Mouse (Mus musculus) kidney, embryonic 15.5 days (tissue): ENCODE measurements around the gene Zfp853. TPM values are rescaled to one million over a fixed set of nuclear protein-coding genes. Genes with fewer than 3 reads are reported as not detected.
A peak's percentile ranks its signal among the peaks of the same experiment; 100 is the strongest.

ENCODE experiments used
- ATAC-seq: fragments of 200-750 bp; cut with Nextera tagmentation; replicated peaks from 2 replicates; pipeline ENCODE4 v1.8.0; 2017; ENCODE audit warnings: moderate TSS enrichment; ENCODE audit not compliant: low FRiP score
- H3K27ac ChIP-seq: fragments of 300-500 bp; sonication (generic); 2 replicates; pipeline ENCODE4 v1.5.1; 2015; ENCODE audit warnings: mild to moderate bottlenecking, inconsistent platforms
- H3K27me3 ChIP-seq: fragments of 300-500 bp; sonication (generic); 2 replicates; pipeline ENCODE4 v1.6.1; 2015; ENCODE audit warnings: inconsistent platforms
- H3K36me3 ChIP-seq: fragments of 300-500 bp; sonication (generic); 2 replicates; pipeline ENCODE4 v1.6.1; 2015; ENCODE audit warnings: inconsistent platforms
- H3K4me1 ChIP-seq: fragments of 300-500 bp; sonication (generic); 2 replicates; pipeline ENCODE4 v1.6.1; 2015; ENCODE audit warnings: inconsistent platforms
- H3K4me2 ChIP-seq: fragments of 300-500 bp; sonication (generic); 2 replicates; pipeline ENCODE4 v1.6.1; 2015; ENCODE audit warnings: moderate library complexity, mild to moderate bottlenecking, inconsistent platforms
- H3K4me3 ChIP-seq: fragments of 300-500 bp; sonication (generic); replicated peaks from 2 replicates; pipeline ENCODE4 v1.5.1; 2015; ENCODE audit warnings: mild to moderate bottlenecking, inconsistent platforms
- H3K9ac ChIP-seq: fragments of 300-500 bp; sonication (generic); 2 replicates; pipeline ENCODE4 v1.6.1; 2015; ENCODE audit warnings: mild to moderate bottlenecking, inconsistent platforms
- H3K9me3 ChIP-seq: fragments of 300-500 bp; sonication (generic); replicated peaks from 2 replicates; pipeline ENCODE4 v1.6.1; 2016; ENCODE audit warnings: inconsistent platforms
- WGBS: fragments of 180-500 bp; shearing (Covaris S2); methylation state at CpG from one replicate; pipeline ENCODE4 v1.1.7; 2015; ENCODE audit warnings: mixed read lengths; 5-methylcytosine and 5-hydroxymethylcytosine counted together
- polyA plus RNA-seq: library from polyadenylated mRNA; unstranded; fragments of >200 nt; fragmentation: Nextera tagmentation; extraction: Ambion mirVana; gene quantifications from 2 replicates; pipeline ENCODE4 v1.2.1, GENCODE M21; 2015

Gene Zfp853
- polyA plus RNA-seq, 1 experiment from 2014 or later: 0.08 TPM

GRCm38 (mm10) chr5:143288378-143288911 is 5.0 kb downstream of the Zfp853 start:
- 12% methylated on average over 9 of the region's 9 CpGs for WGBS
- H3K4me1 ChIP-seq: peaks cover 25% of the 10 kb centered on the region
- H3K9me3 ChIP-seq: no peaks in the 10 kb centered on the region
- H3K4me3 ChIP-seq: peak overlapping the region; percentile 36
- no peak overlapping the region for H3K27ac ChIP-seq
- 0 out of 2 replicates have a peak overlapping the region, but pooled peaks have one; percentile 9 for H3K9ac ChIP-seq
- no peak for ATAC-seq
- peaks cover 93% of the 10 kb centered on the region for H3K27me3 ChIP-seq
- H3K36me3 ChIP-seq: no peaks in the 10 kb centered on the region
- H3K4me2 ChIP-seq: peak overlapping the region; percentile 65

DNA sequence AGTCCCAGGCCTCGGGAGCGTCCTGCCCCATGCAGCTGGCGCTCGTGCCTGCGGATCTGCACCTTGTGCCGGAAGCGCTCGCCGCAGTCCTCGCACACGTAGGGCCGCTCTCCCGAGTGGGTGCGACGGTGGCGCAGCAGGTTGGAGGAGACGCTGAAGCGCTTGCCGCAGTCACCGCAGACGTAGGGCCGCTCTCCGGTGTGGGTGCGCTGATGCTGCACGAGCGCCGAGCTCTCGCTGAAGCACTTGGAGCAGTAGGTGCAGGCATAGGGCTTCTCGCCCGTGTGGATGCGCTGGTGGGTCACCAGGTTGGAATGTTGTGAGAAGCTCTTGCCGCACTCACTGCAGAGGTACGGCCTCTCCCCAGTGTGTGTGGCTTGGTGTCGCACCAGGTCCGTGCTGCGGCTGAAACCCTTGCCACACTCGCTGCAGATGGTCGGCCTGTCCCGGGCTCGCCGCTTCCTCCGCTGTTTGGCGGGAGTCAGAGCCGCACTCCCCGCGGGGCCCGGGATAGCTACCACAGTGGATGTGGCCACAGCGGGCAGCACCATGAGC is 5.6 kb downstream of the Zfp853 start:
- peaks cover 20% of the 10 kb centered on the region for H3K4me1 ChIP-seq
- peak overlapping the region; percentile 65 for H3K4me2 ChIP-seq
- ATAC-seq: peak; percentile 49; the same call in 1 of the 2 replicates
- H3K9me3 ChIP-seq: no peaks in the 10 kb centered on the region
- 0 out of 2 replicates have a peak overlapping the region, but pooled peaks have one; percentile 9 for H3K9ac ChIP-seq
- H3K4me3 ChIP-seq: peak overlapping the region; percentile 36
- H3K27ac ChIP-seq: no peak overlapping the region
- peaks cover 87% of the 10 kb centered on the region for H3K27me3 ChIP-seq
- WGBS: 3% methylated on average over 47 of the region's 48 CpGs
- H3K36me3 ChIP-seq: no peaks in the 10 kb centered on the region

DNA sequence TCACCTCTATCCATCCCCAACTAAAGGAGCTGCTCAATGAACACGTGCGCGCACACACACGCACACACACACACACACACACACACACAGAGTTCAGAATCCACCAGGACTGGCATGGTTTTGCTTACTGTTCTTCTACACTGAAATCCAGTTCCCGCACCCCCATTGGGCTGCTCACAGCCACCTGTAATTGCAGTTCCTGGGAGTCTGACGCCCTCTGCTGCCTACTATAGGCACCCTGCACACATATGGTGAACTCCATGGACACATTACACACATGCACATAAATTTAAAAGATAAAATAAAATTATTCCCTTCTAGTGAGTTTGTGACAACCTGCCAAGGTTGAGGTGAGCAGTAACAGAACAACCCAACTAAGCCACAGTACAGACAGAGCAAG is 8.7 kb downstream of the Zfp853 start:
- no peak for ATAC-seq
- no peaks in the 10 kb centered on the region for H3K36me3 ChIP-seq

DNA sequence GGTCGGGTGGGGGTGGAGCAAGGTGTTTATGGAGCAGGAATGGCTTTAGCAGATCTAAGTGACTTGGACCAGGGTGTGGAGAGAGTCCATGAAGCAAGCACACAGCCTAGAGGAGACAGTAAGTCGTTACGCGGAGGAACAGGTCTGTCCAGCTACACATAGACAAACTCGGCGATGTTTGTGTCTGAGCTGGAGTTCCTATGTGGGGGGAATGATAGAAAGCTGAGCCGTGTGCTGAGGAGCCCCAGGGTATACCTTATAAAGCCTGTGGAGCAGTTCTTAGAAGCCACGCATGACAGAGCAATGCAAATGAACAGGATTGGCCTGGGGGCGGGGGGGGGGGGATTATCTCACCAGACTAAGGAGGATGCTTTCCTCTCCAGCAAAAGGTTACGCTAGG is 14.2 kb downstream of the Zfp853 start:
- ATAC-seq: no peak
- no peaks in the 10 kb centered on the region for H3K9me3 ChIP-seq
- WGBS: 32% methylated on average over 10 of the region's 10 CpGs
- no peaks in the 10 kb centered on the region for H3K36me3 ChIP-seq
- H3K27ac ChIP-seq: no peak overlapping the region
- no peak overlapping the region for H3K9ac ChIP-seq
- H3K27me3 ChIP-seq: peaks cover 39% of the 10 kb centered on the region
- no peak overlapping the region for H3K4me3 ChIP-seq
- H3K4me1 ChIP-seq: 0 out of 2 replicates have a peak, but pooled peaks cover 4% of the 10 kb centered on the region
- no peak overlapping the region for H3K4me2 ChIP-seq

More for the DNA sequence above, 8.7 kb downstream of the Zfp853 start:
- H3K9ac ChIP-seq: no peak overlapping the region
- H3K4me2 ChIP-seq: no peak overlapping the region
- H3K4me1 ChIP-seq: peaks cover 14% of the 10 kb centered on the region
- no peak overlapping the region for H3K27ac ChIP-seq
- H3K4me3 ChIP-seq: no peak overlapping the region
- H3K27me3 ChIP-seq: peaks cover 65% of the 10 kb centered on the region
- WGBS: 50% methylated on average over 6 of the region's 6 CpGs
- no peaks in the 10 kb centered on the region for H3K9me3 ChIP-seq

DNA sequence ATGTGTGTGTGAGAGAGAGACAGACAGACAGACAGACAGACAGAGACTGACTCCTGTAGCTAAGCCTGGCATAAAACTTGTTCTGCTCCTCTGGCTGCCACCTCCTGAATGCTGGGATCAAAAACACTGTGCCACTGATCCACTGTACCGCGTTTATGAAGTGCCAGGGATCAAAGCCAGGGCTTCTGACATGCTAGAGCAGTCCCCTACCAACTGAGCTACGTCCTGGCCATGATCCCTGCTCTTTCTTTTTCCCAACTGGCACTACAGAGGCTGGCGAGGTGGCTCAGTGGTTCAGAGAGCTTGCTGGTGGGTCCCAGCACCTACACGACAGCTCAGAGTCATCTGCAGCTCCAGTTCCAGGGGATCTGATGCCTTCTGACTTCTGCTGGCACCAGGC is 17.7 kb downstream of the Zfp853 start:
- WGBS: 49% methylated on average over 5 of the region's 5 CpGs
- peaks cover 4% of the 10 kb centered on the region for H3K4me1 ChIP-seq
- H3K27me3 ChIP-seq: peaks cover 33% of the 10 kb centered on the region
- H3K27ac ChIP-seq: no peak overlapping the region
- no peaks in the 10 kb centered on the region for H3K36me3 ChIP-seq
- H3K9me3 ChIP-seq: no peaks in the 10 kb centered on the region
- no peak overlapping the region for H3K4me2 ChIP-seq
- no peak overlapping the region for H3K4me3 ChIP-seq
- ATAC-seq: no peak
- H3K9ac ChIP-seq: no peak overlapping the region

DNA sequence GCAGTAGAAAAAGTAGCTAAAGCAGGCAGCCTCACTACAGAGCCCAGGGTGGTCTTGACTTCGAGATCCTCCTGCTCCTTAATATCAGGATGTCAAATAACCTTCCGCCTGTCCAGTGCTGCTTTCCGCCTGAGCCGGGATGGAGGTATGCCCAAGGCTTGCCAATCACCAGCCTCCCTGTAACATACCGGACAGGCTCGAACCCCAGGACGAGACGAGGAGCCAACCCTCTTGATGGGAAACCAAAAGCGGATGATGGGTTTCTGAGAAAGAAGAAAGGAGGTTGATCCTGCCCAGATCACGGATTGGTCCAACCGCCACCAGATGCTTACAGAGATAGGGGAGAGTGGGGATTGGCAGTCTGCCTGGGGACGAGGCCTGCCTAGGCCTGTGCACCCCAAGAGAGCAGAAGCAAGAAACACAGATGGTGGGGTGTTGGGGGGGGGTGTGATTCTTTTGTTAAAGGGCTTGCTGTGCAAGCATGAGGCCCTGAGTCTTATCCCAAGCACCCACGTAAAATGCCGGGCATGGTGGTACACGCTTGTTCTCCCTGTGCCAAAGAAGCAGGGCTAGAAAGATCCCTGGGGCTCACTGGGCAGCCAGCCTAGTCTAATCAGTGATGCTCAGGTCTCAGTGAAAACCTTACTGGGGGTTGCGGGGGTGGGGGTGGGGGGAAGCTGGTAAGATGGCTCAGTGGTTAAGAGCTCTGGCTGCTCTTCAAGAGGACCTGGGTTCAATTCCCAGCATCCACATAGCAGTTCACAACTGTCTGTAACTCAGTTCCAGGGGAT is 20.7 kb downstream of the Zfp853 start:
- WGBS: 89% methylated on average over 16 of the region's 16 CpGs
- Histone ChIP-seq H3K27me3 (peaks cover 20% of the 10 kb centered on the region), H3K4me3 (no peak overlapping the region), H3K9ac (no peak overlapping the region), H3K36me3 (no peaks in the 10 kb centered on the region), H3K9me3 (no peaks in the 10 kb centered on the region), H3K27ac (no peak overlapping the region), H3K4me1 (peaks cover 18% of the 10 kb centered on the region), H3K4me2 (no peak overlapping the region)
- ATAC-seq: no peak

DNA sequence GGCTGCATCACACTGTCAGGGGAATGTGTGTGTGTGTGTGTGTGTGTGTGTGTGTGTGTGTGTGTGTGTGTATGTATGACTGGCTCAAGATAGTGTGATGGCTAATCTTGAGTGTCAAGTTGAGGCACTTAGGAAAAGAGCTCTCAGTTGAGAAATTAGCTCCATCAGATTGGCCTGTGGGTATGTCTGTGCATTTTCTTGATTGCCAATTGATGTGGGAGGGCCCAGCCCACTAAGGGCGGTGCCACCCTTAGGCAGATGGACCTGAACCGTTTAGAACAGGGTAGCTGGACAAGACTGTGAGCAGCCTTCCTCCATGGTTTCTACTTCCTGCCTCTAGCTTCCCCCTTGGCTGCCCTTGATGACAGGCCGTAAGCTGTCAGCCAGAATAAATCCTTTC is 21.3 kb downstream of the Zfp853 start:
- no peak overlapping the region for H3K9ac ChIP-seq
- 67% methylated on average over 3 of the region's 3 CpGs for WGBS
- no peak for ATAC-seq
- H3K4me1 ChIP-seq: peaks cover 18% of the 10 kb centered on the region
- no peaks in the 10 kb centered on the region for H3K9me3 ChIP-seq
- peaks cover 19% of the 10 kb centered on the region for H3K27me3 ChIP-seq
- no peak overlapping the region for H3K27ac ChIP-seq
- H3K36me3 ChIP-seq: no peaks in the 10 kb centered on the region
- no peak overlapping the region for H3K4me2 ChIP-seq
- no peak overlapping the region for H3K4me3 ChIP-seq

DNA sequence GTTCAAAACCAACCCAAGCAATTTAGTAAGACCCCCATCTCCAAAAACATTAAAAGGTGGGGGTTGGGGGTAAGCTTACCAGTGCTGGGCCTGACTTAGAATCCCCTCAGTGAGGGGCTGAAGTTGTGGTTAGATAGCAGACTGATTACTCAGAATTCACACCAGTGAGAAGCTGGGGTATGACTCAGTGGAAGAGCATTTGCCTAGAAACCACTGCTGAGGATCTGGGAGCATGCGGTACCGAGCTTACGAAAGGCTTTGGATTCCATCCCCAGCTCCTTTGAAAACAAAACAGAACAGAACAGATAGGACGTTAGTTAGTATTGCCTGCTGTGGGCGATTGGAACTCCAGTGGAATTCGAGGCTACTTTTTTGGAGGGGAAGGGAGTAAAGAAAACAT is 21.8 kb downstream of the Zfp853 start:
- ATAC-seq: no peak
- 82% methylated on average over 6 of the region's 6 CpGs for WGBS
- H3K4me1 ChIP-seq: peaks cover 18% of the 10 kb centered on the region

DNA sequence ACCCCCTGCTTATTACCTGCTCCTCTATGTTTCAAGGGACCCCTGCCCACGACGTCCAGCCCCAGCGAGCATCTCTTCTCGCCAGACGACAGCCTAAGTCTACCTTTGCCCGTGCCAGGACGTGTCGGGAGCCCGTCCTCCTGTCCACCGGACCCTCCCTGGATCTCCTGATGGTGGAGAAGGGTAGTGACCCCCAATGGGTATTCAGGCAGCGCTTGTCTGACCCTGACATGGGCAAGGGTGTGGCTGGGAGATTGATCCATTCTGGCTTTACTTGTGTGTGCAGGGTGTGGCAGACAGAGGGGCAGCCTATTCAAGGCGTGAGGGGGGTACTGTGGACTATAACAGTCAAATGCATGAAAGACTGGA is 23.3 kb downstream of the Zfp853 start:
- H3K4me2 ChIP-seq: peak overlapping the region; percentile 81
- no peak overlapping the region for H3K27ac ChIP-seq
- 1% methylated on average over 12 of the region's 12 CpGs for WGBS
- no peaks in the 10 kb centered on the region for H3K9me3 ChIP-seq
- H3K36me3 ChIP-seq: no peaks in the 10 kb centered on the region
- peak overlapping the region; percentile 90 for H3K9ac ChIP-seq
- peaks cover 4% of the 10 kb centered on the region; the same call in 1 of the 2 replicates for H3K27me3 ChIP-seq
- ATAC-seq: no peak
- peaks cover 18% of the 10 kb centered on the region for H3K4me1 ChIP-seq
- H3K4me3 ChIP-seq: peak overlapping the region; percentile 96

More for the DNA sequence above, 21.8 kb downstream of the Zfp853 start:
- Histone ChIP-seq H3K4me3 (no peak overlapping the region), H3K27ac (no peak overlapping the region), H3K27me3 (peaks cover 14% of the 10 kb centered on the region), H3K9ac (no peak overlapping the region), H3K9me3 (no peaks in the 10 kb centered on the region), H3K36me3 (no peaks in the 10 kb centered on the region), H3K4me2 (no peak overlapping the region)

- Histone ChIP-seq H3K36me3 (no peaks in the 10 kb centered on the region), H3K4me2 (peak within 1 kb of the TSS; percentile 81), H3K9ac (peak within 1 kb of the TSS; percentile 90), H3K27me3 (no peaks in the 10 kb centered on the region), H3K4me1 (peaks cover 18% of the 10 kb centered on the region), H3K9me3 (no peaks in the 10 kb centered on the region), H3K4me3 (peak within 1 kb of the TSS; percentile 96), H3K27ac (peak within 1 kb of the TSS; percentile 85)
- ATAC-seq: peak; percentile 87
- under 1% methylated on average over 77 of the region's 79 CpGs for WGBS
These were observed 23.9 kb downstream of the Zfp853 start, which contains the start of gene Zfp316 for GRCm38 (mm10) chr5:143269363-143270150. Gene Zfp316 (minus strand): TSS chr5:143270022.

DNA sequence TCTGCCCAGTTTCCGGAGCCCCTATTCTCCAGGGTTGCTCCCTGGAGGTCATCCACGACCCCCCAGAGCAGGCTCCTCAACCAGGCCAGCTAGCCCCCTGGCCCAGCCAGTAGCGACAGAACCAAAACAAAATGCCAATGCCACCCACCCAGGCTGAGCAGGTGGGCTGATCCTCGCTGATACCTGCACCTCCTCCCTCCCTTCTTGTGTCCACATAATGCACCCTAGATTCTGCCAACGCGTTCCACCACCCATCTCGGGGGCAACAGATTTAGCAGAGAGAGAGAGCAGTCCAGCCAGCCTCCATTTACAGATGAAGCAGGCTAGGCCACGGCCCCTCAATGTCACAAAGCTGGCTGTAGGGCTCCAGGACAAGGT is 24.4 kb downstream of the Zfp853 start:
- Histone ChIP-seq H3K27ac (peak overlapping the region; percentile 85; the same call in 1 of the 2 replicates), H3K4me3 (peak overlapping the region; percentile 96), H3K4me2 (peak overlapping the region; percentile 81), H3K9ac (peak overlapping the region; percentile 90), H3K36me3 (peaks cover 2% of the 10 kb centered on the region), H3K9me3 (no peaks in the 10 kb centered on the region), H3K4me1 (peaks cover 18% of the 10 kb centered on the region), H3K27me3 (no peaks in the 10 kb centered on the region)
- 18% methylated on average over 8 of the region's 8 CpGs for WGBS
- ATAC-seq: no peak
